Mouse (Mus musculus): ENCODE measurements around the gene Enthd1. TPM values are rescaled to one million over a fixed set of nuclear protein-coding genes. Genes with fewer than 3 reads are reported as not detected.

Enthd1 gene
- polyA plus RNA-seq (2012; rRNA removed) = not detected in 2 replicates

GRCm38 (mm10) chr15:80565106-80565665 lies at the start of gene Enthd1:
TSS of gene Enthd1 (minus strand) at chr15:80565156.

GRCm38 (mm10) chr15:80572291-80572690 lies 7.3 kb upstream of the Enthd1 start, which contains the start of gene Grap2:
TSS of gene Grap2 (plus strand) at chr15:80572594.

Other genes starting within 250 kb of the Enthd1 start
- 0.41 and 0.66 TPM in 2 replicates for gene Grap2, start 7.4 kb upstream of the Enthd1 start, polyA plus RNA-seq (2012; rRNA removed)
- 0.18 and 0.44 TPM in 2 replicates for gene Fam83f, start 106.7 kb upstream of the Enthd1 start, polyA plus RNA-seq (2012; rRNA removed)
- gene Tnrc6b, start 146.2 kb upstream of the Enthd1 start, polyA plus RNA-seq (2012; rRNA removed) = 16.3 and 26.2 TPM in 2 replicates